Mouse (Mus musculus) forebrain, embryonic 11.5 days (tissue): ENCODE data around the gene Pitpnm2. TPM values are rescaled to one million over a fixed set of nuclear protein-coding genes. Genes with fewer than 3 reads are reported as not detected.
A peak's percentile ranks its signal among the peaks of the same experiment; 100 is the strongest.

Experiments
- ATAC-seq: fragments of 200-750 bp; cut with Nextera tagmentation; replicated peaks from 2 replicates; pipeline ENCODE4 v1.8.0; 2017; ENCODE audit warnings: moderate TSS enrichment; ENCODE audit not compliant: low FRiP score
- DNase-seq: peaks from one replicate; pipeline ENCODE4 v3.0.0-alpha.2; 2017; ENCODE audit warnings: low spot score
- H3K27ac ChIP-seq: fragments of 300-500 bp; sonication (generic); 2 replicates; pipeline ENCODE4 v1.5.1; 2014; ENCODE audit warnings: low read depth, low read length
- H3K27me3 ChIP-seq: fragments of 300-500 bp; sonication (generic); 2 replicates; pipeline ENCODE4 v1.6.1; 2014; ENCODE audit warnings: mild to moderate bottlenecking, low read length, mixed read lengths; ENCODE audit not compliant: control insufficient read depth, insufficient read depth
- H3K36me3 ChIP-seq: fragments of 300-500 bp; sonication (generic); 2 replicates; pipeline ENCODE4 v1.6.1; 2014; ENCODE audit warnings: mild to moderate bottlenecking, low read length, moderate library complexity, mixed read lengths; ENCODE audit not compliant: control insufficient read depth, insufficient read depth
- H3K4me1 ChIP-seq: fragments of 300-500 bp; sonication (generic); replicated peaks from 2 replicates; pipeline ENCODE4 v1.6.1; 2014; ENCODE audit warnings: low read length, mixed read lengths; ENCODE audit not compliant: control insufficient read depth, insufficient read depth
- H3K4me2 ChIP-seq: fragments of 300-500 bp; sonication (generic); 2 replicates; pipeline ENCODE4 v1.6.1; 2014; ENCODE audit warnings: low read depth, mild to moderate bottlenecking, low read length, moderate library complexity, mixed read lengths; ENCODE audit not compliant: severe bottlenecking
- H3K4me3 ChIP-seq: fragments of 300-500 bp; sonication (generic); 2 replicates; pipeline ENCODE4 v1.5.1; 2014; ENCODE audit warnings: low read depth, low read length
- H3K9ac ChIP-seq: fragments of 300-500 bp; sonication (generic); 2 replicates; pipeline ENCODE4 v1.6.1; 2014; ENCODE audit warnings: low read length
- H3K9me3 ChIP-seq: fragments of 300-500 bp; sonication (generic); 2 replicates; pipeline ENCODE4 v1.6.1; 2016; ENCODE audit warnings: low read length, mixed read lengths; ENCODE audit not compliant: control insufficient read depth
- WGBS: fragments of 180-500 bp; shearing (Covaris S2); extraction: QIAGEN DNeasy Blood & Tissue Kit; methylation state at CpG from one replicate; pipeline ENCODE4 v1.1.7; 2014; 5-methylcytosine and 5-hydroxymethylcytosine counted together
- polyA plus RNA-seq: library from polyadenylated mRNA; unstranded; fragments of >200 nt; fragmentation: Nextera tagmentation; extraction: Ambion mirVana; gene quantifications from 2 replicates; pipeline ENCODE4 v1.2.1, GENCODE M21; 2014

Gene Pitpnm2
- polyA plus RNA-seq, 1 experiment from 2014 or later = 6.8 TPM

DNA sequence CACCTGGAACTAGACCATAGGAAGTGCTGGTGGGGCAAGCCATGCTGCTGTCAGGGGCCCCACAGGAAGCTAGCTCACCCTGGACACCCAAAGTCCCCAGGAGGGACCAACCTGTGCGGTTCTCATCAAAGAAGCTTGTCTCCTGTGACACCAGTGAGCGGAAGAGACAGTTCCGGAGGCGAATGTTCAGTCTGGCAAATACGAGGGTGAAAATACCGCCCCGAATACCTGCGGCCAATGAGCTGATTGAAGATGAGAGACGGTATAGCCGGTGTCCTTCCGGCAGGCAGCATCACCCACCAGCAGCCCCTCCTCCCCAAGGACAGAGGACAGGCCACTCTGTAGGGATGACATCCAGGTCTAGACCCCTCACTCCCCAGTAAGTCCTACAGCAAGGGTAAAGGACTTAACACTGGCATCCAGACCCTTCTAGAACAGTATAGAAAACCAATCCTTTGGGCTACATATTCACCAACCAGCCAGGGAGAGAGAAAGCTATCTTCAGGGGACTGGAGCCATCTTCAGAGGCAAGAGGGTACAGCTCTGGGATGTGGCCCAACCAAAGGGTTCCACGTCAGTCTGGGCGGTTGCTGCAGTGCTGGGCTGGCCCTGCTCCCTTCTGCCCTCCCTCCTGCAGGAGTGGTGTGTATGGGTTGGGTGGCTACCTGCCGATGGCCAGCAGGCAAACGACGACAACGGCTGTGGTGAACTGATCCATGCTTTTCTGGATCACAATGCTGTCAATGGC is 166.4 kb downstream of the Pitpnm2 start:
- no peak for ATAC-seq
- 86% methylated on average over 17 of the region's 17 CpGs for WGBS
- Histone ChIP-seq H3K4me2 (no peak overlapping the region), H3K4me3 (no peak overlapping the region), H3K9me3 (no peaks in the 10 kb centered on the region), H3K9ac (no peak overlapping the region), H3K4me1 (no peaks in the 10 kb centered on the region), H3K27me3 (no peaks in the 10 kb centered on the region), H3K36me3 (no peaks in the 10 kb centered on the region), H3K27ac (no peak overlapping the region)
- DNase-seq = no peak

GRCm38 (mm10) chr5:124082447-124082846 is 167.1 kb downstream of the Pitpnm2 start:
- DNase-seq = no peak
- Histone ChIP-seq H3K4me1 (no peaks in the 10 kb centered on the region), H3K4me2 (no peak overlapping the region), H3K4me3 (no peak overlapping the region), H3K9me3 (no peaks in the 10 kb centered on the region), H3K27ac (no peak overlapping the region), H3K27me3 (no peaks in the 10 kb centered on the region), H3K9ac (no peak overlapping the region), H3K36me3 (no peaks in the 10 kb centered on the region)
- no peak for ATAC-seq
- WGBS = 90% methylated on average over 10 of the region's 10 CpGs

- 93% methylated on average over 17 of the region's 17 CpGs for WGBS
These were observed 169.7 kb downstream of the Pitpnm2 start for GRCm38 (mm10) chr5:124079880-124080279.

DNA sequence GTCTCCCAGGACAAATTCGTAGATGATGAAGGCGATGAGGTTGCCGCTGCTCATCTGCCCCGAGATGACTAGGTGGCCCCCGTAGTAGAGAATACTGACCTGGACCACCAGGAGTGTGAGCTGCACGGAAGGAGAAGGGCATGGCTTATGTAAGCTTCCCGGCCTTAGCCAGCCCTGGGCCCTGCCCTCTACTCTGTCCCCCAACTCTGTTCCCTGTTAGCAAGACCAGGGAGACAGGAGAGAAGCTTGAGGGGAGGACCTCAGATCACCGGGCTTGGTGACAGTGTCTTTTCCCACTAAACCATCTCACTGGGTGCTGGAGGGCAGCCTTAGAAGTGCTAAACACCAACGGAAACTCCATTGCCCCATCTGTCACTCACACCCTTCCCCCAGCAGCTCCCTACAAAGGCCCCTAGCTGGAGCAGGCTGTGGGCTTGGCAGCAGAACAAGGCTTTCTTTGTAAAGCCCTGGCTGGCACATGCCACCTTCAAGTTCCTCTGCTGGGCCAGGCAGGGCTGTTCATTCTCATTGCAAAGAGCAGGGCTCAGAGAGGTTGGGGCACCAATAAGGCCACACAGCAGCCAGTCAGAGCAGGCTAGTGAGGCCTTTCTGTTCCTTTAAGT is 170.7 kb downstream of the Pitpnm2 start:
- peak; percentile 52 for DNase-seq
- Histone ChIP-seq H3K4me3 (no peak overlapping the region), H3K9me3 (no peaks in the 10 kb centered on the region), H3K36me3 (no peaks in the 10 kb centered on the region), H3K4me1 (no peaks in the 10 kb centered on the region), H3K27ac (0 out of 2 replicates have a peak overlapping the region, but pooled peaks have one; percentile 46), H3K4me2 (no peak overlapping the region), H3K27me3 (no peaks in the 10 kb centered on the region), H3K9ac (peak overlapping the region; percentile 12; the same call in 1 of the 2 replicates)
- 70% methylated on average over 9 of the region's 9 CpGs for WGBS
- no peak; the same call in 1 of the 2 replicates for ATAC-seq

More at GRCm38 (mm10) chr5:124079880-124080279, 169.7 kb downstream of the Pitpnm2 start:
- no peak overlapping the region for H3K4me3 ChIP-seq
- no peaks in the 10 kb centered on the region for H3K27me3 ChIP-seq
- no peak for DNase-seq
- no peak overlapping the region for H3K9ac ChIP-seq
- no peak overlapping the region for H3K4me2 ChIP-seq
- H3K9me3 ChIP-seq = no peaks in the 10 kb centered on the region
- H3K36me3 ChIP-seq = no peaks in the 10 kb centered on the region
- no peak for ATAC-seq
- H3K4me1 ChIP-seq = no peaks in the 10 kb centered on the region
- no peak overlapping the region for H3K27ac ChIP-seq

DNA sequence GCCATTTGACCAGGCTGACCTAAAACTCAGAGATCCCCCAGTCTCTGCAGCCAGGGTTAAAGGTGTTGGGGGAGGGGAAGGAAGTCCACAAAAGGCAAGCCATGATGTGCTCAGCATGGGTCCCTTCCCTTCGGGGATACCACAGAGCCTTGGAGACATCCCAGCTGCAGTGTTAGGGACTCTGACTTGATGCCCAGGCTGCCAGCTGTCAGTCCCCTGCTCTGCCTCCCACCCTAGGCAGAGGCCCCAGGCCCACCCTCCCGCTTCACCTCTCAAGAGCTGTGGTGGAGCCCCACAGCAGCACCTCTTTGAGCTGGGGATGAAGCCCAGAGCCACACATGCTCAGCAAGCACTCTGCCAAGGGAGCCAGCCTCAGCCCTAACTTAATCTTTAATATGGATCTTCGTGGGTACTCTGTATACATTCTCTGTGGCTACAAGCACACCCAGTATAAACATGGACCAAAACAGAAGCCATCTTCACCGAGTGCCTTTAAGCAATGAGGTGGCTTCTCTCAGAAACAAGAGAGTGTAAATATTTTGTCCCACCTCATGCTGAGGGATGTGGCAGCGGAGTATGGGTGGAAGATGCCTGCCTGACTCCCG is 171.6 kb downstream of the Pitpnm2 start:
- ATAC-seq (no peak), DNase-seq (peak; percentile 45)
- Histone ChIP-seq H3K27ac (no peak overlapping the region), H3K4me2 (no peak overlapping the region), H3K4me3 (no peak overlapping the region), H3K36me3 (no peaks in the 10 kb centered on the region), H3K9me3 (no peaks in the 10 kb centered on the region), H3K9ac (no peak overlapping the region), H3K27me3 (no peaks in the 10 kb centered on the region), H3K4me1 (no peaks in the 10 kb centered on the region)
- 59% methylated on average over 6 of the region's 6 CpGs for WGBS

- Histone ChIP-seq H3K4me1 (no peaks in the 10 kb centered on the region), H3K9me3 (no peaks in the 10 kb centered on the region)
These were observed 172.3 kb downstream of the Pitpnm2 start for GRCm38 (mm10) chr5:124077241-124077640.

DNA sequence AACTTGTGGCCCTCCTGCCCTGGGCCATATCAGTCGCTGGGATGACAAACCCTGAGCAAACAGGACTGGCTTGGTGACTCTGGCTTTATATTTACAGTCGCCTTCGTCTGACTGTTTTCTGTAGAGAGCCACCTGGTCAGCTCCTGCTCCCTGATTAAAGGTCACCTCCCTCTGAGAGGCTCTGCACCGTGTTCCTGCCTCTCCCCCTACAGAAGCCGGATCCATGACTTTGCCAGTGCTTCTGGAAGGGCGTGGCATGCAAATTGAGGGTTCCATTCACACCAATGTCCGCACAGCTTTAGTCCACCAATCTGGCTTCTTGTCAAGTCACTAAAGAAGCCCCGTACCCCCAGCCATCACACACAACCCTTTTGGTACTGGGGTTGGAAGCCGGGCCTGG is 173.0 kb downstream of the Pitpnm2 start:
- no peak overlapping the region for H3K9ac ChIP-seq
- no peaks in the 10 kb centered on the region for H3K36me3 ChIP-seq
- 58% methylated on average over 9 of the region's 9 CpGs for WGBS
- no peak overlapping the region for H3K4me3 ChIP-seq
- DNase-seq (peak; percentile 48), ATAC-seq (no peak)
- no peaks in the 10 kb centered on the region for H3K27me3 ChIP-seq
- no peaks in the 10 kb centered on the region for H3K4me1 ChIP-seq
- H3K27ac ChIP-seq = no peak overlapping the region
- no peaks in the 10 kb centered on the region for H3K9me3 ChIP-seq
- no peak overlapping the region for H3K4me2 ChIP-seq

More at GRCm38 (mm10) chr5:124077241-124077640, 172.3 kb downstream of the Pitpnm2 start:
- no peak overlapping the region for H3K9ac ChIP-seq
- WGBS = 87% methylated on average over 13 of the region's 13 CpGs
- H3K36me3 ChIP-seq = no peaks in the 10 kb centered on the region
- H3K4me2 ChIP-seq = no peak overlapping the region
- H3K4me3 ChIP-seq = no peak overlapping the region
- H3K27ac ChIP-seq = no peak overlapping the region
- H3K27me3 ChIP-seq = no peaks in the 10 kb centered on the region
- DNase-seq (no peak), ATAC-seq (no peak)

DNA sequence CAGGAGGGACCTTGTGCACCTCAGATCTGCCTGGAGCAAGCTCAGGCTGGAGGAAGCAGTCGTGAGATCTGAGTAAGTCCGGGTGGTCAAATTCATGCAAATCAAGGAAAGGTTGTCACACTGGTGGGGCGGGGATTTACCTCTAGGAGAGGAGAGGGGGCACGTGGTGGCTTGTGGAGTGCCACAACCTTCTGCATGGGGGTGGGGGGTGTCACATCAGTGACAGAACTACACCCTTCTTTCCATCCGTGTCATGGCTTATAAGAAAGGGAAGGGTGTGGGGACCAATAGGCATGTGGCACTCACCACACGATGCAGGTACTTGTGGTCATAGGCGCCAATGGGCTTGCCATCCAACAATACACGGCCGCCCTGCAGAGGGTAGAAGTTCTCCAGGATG is 173.8 kb downstream of the Pitpnm2 start:
- Histone ChIP-seq H3K9ac (no peak overlapping the region), H3K4me3 (no peak overlapping the region), H3K27me3 (no peaks in the 10 kb centered on the region), H3K4me2 (no peak overlapping the region), H3K36me3 (no peaks in the 10 kb centered on the region), H3K4me1 (no peaks in the 10 kb centered on the region), H3K9me3 (no peaks in the 10 kb centered on the region), H3K27ac (no peak overlapping the region)
- ATAC-seq (no peak), DNase-seq (no peak)
- 76% methylated on average over 9 of the region's 9 CpGs for WGBS
